Mouse (Mus musculus): ENCODE measurements around the gene Sorcs1.

DNA sequence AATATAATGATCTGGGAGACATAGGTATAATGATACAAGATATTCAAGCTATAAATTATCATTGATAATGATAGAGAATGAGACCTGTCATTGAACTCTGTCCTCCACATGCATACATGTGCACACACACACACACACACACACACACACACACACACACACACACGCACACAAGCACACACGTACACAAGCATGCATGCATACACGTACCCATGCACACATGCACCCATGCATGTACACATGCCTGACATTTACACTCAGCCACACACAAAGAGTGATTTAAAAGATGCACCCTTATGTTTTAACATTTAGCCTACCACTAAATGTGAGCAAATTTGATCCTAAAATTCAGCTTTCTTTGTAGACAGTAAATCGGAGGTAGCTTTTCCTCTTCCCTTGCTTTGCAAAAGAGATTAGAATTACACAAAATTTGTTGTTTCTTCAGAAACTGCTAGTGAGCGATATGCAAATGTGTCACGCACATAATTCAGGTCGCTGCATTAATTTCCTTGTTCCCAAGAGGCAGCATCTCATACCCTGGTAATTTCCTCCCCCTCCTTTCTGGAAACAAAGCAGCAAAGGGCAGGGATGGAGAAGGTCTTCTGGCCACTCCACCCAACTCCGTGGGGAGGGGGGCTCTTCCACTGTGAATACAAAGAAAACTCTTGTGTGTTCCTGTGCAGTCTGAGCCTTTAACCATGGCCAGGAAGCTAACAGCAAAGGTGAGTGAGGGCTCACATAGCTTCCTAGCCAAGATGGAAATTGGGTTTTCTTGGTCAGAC is 38.0 kb downstream of the Sorcs1 start:
- no peak for TF ChIP-seq POLR2A (IDR thresholded peaks at IDR 0.05; ENCODE audit: low read depth, low read length)
- TF ChIP-seq CTCF (IDR thresholded peaks at IDR 0.05; ENCODE audit: borderline replicate concordance, insufficient read depth, low read length), result no peak
